Comparison of ENCODE assay signal across 21 mouse cellular contexts in the genomic region with DNA sequence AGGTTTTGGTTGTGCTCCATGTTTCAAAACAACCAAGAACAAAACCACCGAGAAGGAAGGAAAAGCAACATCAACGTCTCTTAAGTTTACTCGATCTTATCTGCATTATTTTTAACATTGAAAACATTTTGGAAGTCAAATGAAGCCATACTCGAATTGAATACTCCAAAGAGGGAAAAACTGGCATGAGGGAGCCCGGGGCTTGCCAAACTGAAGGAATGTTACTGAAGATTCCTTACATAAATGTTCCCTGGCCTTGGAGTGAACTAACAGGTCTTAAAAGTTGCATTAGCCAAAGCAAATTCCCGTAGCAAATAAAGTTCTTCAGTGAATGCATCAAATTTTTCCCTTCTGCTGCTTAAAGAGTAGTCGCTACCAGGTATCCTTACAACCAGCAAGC.
DNase-seq lines count a peak whose midpoint lies in the region; ATAC-seq and TF ChIP-seq lines count a peak whose summit lies in the region.
"Had no signal": no experiment of that assay in that cellular context is flagged by ENCODE, and none has a peak within 500 bp of the region (broad histone marks: within the 10 kb centered on the region; RNA-seq: fewer than 3 reads in every experiment).

No protein-coding gene starts in this region.

- intact Hi-C loops in gastrocnemius, adult 2 months (cut with DNase I) = no loop called here

- ATAC-seq in hindbrain, embryonic 11.5 days (ENCODE audit: low FRiP score) = no peak
- ATAC-seq: CD4-positive, CD25-positive, alpha-beta regulatory T cell, adult 4 months; forebrain, embryonic 13.5 days; forebrain, postnatal 0 days; hindbrain, postnatal 0 days had no signal

- no peak overlapping the region for H3K4me3 ChIP-seq in gastrocnemius, adult 2 months
- H3K4me3 ChIP-seq in hindbrain, embryonic 11.5 days (ENCODE audit: low read depth, low read length) = no peak overlapping the region
- H3K4me3 ChIP-seq: embryonic facial prominence, embryonic 10.5 days; forebrain, embryonic 13.5 days; heart, adult 2 months; heart, embryonic 12.5 days; hindbrain, embryonic 12.5 days had no signal

- TF ChIP-seq CTCF in gastrocnemius, adult 2 months (IDR thresholded peaks at IDR 0.05) = no peak

- 89% methylated on average over 7 of the region's 7 CpGs for WGBS in hindbrain, embryonic 11.5 days

- H3K4me2 ChIP-seq in hindbrain, embryonic 11.5 days (replicated peaks; ENCODE audit: low read depth, low read length) = no peak overlapping the region
- H3K4me2 ChIP-seq: forebrain, embryonic 13.5 days; heart, embryonic 12.5 days; hindbrain, embryonic 12.5 days had no signal

- H3K9ac ChIP-seq in hindbrain, embryonic 11.5 days (ENCODE audit: low read depth, low read length) = no peak overlapping the region
- H3K9ac ChIP-seq: forebrain, embryonic 13.5 days; forebrain, postnatal 0 days; heart, embryonic 12.5 days; hindbrain, embryonic 12.5 days had no signal

- no peaks in the 10 kb centered on the region for H3K9me3 ChIP-seq in hindbrain, embryonic 11.5 days (ENCODE audit: control insufficient read depth, low read length)
- H3K9me3 ChIP-seq: embryonic facial prominence, embryonic 10.5 days; forebrain, embryonic 13.5 days; G1E; heart, embryonic 12.5 days; hindbrain, embryonic 12.5 days had no signal

- H3K4me1 ChIP-seq in hindbrain, embryonic 11.5 days (replicated peaks; ENCODE audit: control insufficient read depth, insufficient read depth, low read length) = no peaks in the 10 kb centered on the region
- H3K4me1 ChIP-seq: embryonic facial prominence, embryonic 10.5 days; forebrain, embryonic 13.5 days; heart, embryonic 12.5 days; hindbrain, embryonic 12.5 days had no signal

- peak; percentile 7 for DNase-seq in gastrocnemius, adult 18-20 months (ENCODE audit: low spot score)
- DNase-seq in gastrocnemius, adult 2 months = no peak
- DNase-seq in lung, postnatal 10 days = peak; percentile 4
- no peak for DNase-seq in lung, postnatal 4 days
- peak; percentile 13 for DNase-seq in gastrocnemius, postnatal 10 days
- peak; percentile 7 for DNase-seq in skeletal muscle tissue, adult 2 months (ENCODE audit: low read depth, low spot score)
- DNase-seq in hindbrain, embryonic 11.5 days (ENCODE audit: low spot score) = no peak
- DNase-seq: adrenal gland, adult 8-10 months; adrenal gland, postnatal 36 days; B cell, adult 2 months; cerebellum, adult 2 months; cerebellum, postnatal 10 days; forebrain, postnatal 0 days; heart, adult 2 months had no signal

- H3K36me3 ChIP-seq in hindbrain, embryonic 11.5 days (ENCODE audit: control insufficient read depth, insufficient read depth, low read length) = no peaks in the 10 kb centered on the region
- H3K36me3 ChIP-seq: embryonic facial prominence, embryonic 10.5 days; G1E; heart, embryonic 12.5 days; hindbrain, embryonic 12.5 days had no signal

- no peaks in the 10 kb centered on the region for H3K27me3 ChIP-seq in hindbrain, embryonic 11.5 days (ENCODE audit: control insufficient read depth, insufficient read depth, low read length)
- H3K27me3 ChIP-seq: forebrain, embryonic 13.5 days; heart, embryonic 12.5 days; hindbrain, embryonic 12.5 days had no signal

- no peak overlapping the region; the same call in 1 of the 2 replicates for H3K27ac ChIP-seq in gastrocnemius, adult 2 months
- no peak overlapping the region for H3K27ac ChIP-seq in hindbrain, embryonic 11.5 days (ENCODE audit: low read depth, low read length)
- H3K27ac ChIP-seq: embryonic facial prominence, embryonic 10.5 days; forebrain, embryonic 13.5 days; heart, adult 2 months; hindbrain, embryonic 12.5 days; hindbrain, postnatal 0 days had no signal

Comparison
In these comparisons a context has a peak if more than half of its experiments do, and no peak if none do; other contexts are left out.
1. DNase-seq: peak in gastrocnemius, adult 18-20 months (single experiment), lung, postnatal 10 days (single experiment), gastrocnemius, postnatal 10 days (single experiment) and skeletal muscle tissue, adult 2 months (single experiment); none in gastrocnemius, adult 2 months (single experiment), lung, postnatal 4 days (0 of 2) and hindbrain, embryonic 11.5 days (single experiment).